ENCODE assay signal across 23 mouse cellular contexts in genomic region chr6:140984249-140984648, GRCm38 (mm10).
A peak's percentile ranks its signal among the peaks of the same experiment; 100 is the strongest.
DNase-seq lines count a peak whose midpoint lies in the region; ATAC-seq and TF ChIP-seq lines count a peak whose summit lies in the region.
"Had no signal": no experiment of that assay in that cellular context is flagged by ENCODE, and none has a peak within 500 bp of the region (broad histone marks: within the 10 kb centered on the region; RNA-seq: fewer than 3 reads in every experiment).

No protein-coding gene starts in this region.

- H3K27ac ChIP-seq in liver, embryonic 12.5 days = no peak overlapping the region

- TF ChIP-seq CTCF in Patski (IDR thresholded peaks at IDR 0.05) = no peak

- peak; percentile 90 for ATAC-seq in Patski
- 0 out of 2 replicates have a peak, but pooled peaks have one; percentile 22 for ATAC-seq in common myeloid progenitor, adult 5-6 weeks (replicated peaks; ENCODE audit: low read depth, poor library complexity, severe bottlenecking)
- no peak for ATAC-seq in liver, embryonic 12.5 days
- ATAC-seq in activated CD4-positive, CD25-positive, alpha-beta regulatory T cell, adult 4 months = no peak
- ATAC-seq: CD4-positive, CD25-positive, alpha-beta regulatory T cell, adult 4 months had no signal

- H3K4me2 ChIP-seq in liver, embryonic 12.5 days = no peak overlapping the region

- no peak overlapping the region for H3K9ac ChIP-seq in liver, embryonic 12.5 days

- no peaks in the 10 kb centered on the region for H3K27me3 ChIP-seq in Patski
- no peaks in the 10 kb centered on the region for H3K27me3 ChIP-seq in liver, embryonic 12.5 days (replicated peaks)
- H3K27me3 ChIP-seq: CH12.LX had no signal

- peak; percentile 24 for DNase-seq in lung, postnatal 36 days
- no peak for DNase-seq in lung, postnatal 4 days
- DNase-seq in Muller cell, postnatal 12 days (ENCODE audit: inconsistent ontology term) = peak; percentile 16
- DNase-seq in Patski (ENCODE audit: low read depth, low spot score) = peak; percentile 61
- DNase-seq in thymus, postnatal 25 days = no peak
- DNase-seq: adrenal gland, adult 2 months; adrenal gland, adult 8-10 months; adrenal gland, postnatal 10 days; adrenal gland, postnatal 14 days; adrenal gland, postnatal 25 days; adrenal gland, postnatal 36 days; B cell, adult 2 months; cerebellum, adult 11 months; cerebellum, adult 11-12 months; cerebellum, adult 18-20 months; cerebellum, adult 2 months; cerebellum, adult 8-10 months had no signal

- H3K4me1 ChIP-seq in liver, embryonic 12.5 days = no peaks in the 10 kb centered on the region

- CTCF ChIA-PET in Patski (lab: Charles Lee) = no interaction called here

- H3K9me3 ChIP-seq in liver, embryonic 12.5 days (replicated peaks) = peaks cover 11% of the 10 kb centered on the region

- 75% methylated on average over 7 of the region's 7 CpGs for WGBS in liver, embryonic 12.5 days (ENCODE audit: insufficient replicate concordance)

- H3K36me3 ChIP-seq in liver, embryonic 12.5 days = no peaks in the 10 kb centered on the region
- H3K36me3 ChIP-seq: G1E had no signal

- POLR2A ChIA-PET in Patski (lab: Charles Lee) = interaction anchor here (0.7 kb wide), 1 partner anchor 198 kb away, joined by 3 read pairs; no protein-coding TSS in a partner anchor

- H3K4me3 ChIP-seq in liver, embryonic 12.5 days = no peak overlapping the region

- in situ Hi-C loops in Patski (cut with MboI; ENCODE audit: low pct_unique_long_range_greater_than_20kb) = no loop called here

Comparison
In these comparisons a context has a peak if more than half of its experiments do, and no peak if none do; other contexts are left out.
1. DNase-seq: peak in lung, postnatal 36 days (single experiment), Muller cell, postnatal 12 days (single experiment) and Patski (single experiment); none in lung, postnatal 4 days (0 of 2) and thymus, postnatal 25 days (single experiment).
2. ATAC-seq: peak in Patski (single experiment) and common myeloid progenitor, adult 5-6 weeks (single experiment); none in liver, embryonic 12.5 days (single experiment) and activated CD4-positive, CD25-positive, alpha-beta regulatory T cell, adult 4 months (single experiment).